Mouse (Mus musculus) stomach, embryonic 14.5 days (tissue): ENCODE results near the gene Basp1. TPM values are rescaled to one million over a fixed set of nuclear protein-coding genes. Genes with fewer than 3 reads are reported as not detected.
A peak's percentile ranks its signal among the peaks of the same experiment; 100 is the strongest.

ENCODE experiments used
- ATAC-seq: fragments of 200-750 bp; cut with Nextera tagmentation; 2 replicates; pipeline ENCODE4 v1.8.0; 2017; ENCODE audit warnings: low read depth, moderate TSS enrichment; ENCODE audit not compliant: insufficient number of reproducible peaks, insufficient read depth, low FRiP score
- H3K27ac ChIP-seq: fragments of 300-500 bp; sonication (generic); 2 replicates; pipeline ENCODE4 v1.5.1; 2014; ENCODE audit warnings: mild to moderate bottlenecking, low read length, moderate library complexity, mixed read lengths
- H3K27me3 ChIP-seq: fragments of 300-500 bp; sonication (generic); 2 replicates; pipeline ENCODE4 v1.6.1; 2014; ENCODE audit warnings: low read length, control low read depth, mixed read lengths; ENCODE audit not compliant: control insufficient read depth, insufficient read depth
- H3K36me3 ChIP-seq: fragments of 300-500 bp; sonication (generic); 2 replicates; pipeline ENCODE4 v1.6.1; 2014; ENCODE audit warnings: mild to moderate bottlenecking, control low read depth, low read length, moderate library complexity, mixed read lengths; ENCODE audit not compliant: control insufficient read depth, insufficient read depth
- H3K4me1 ChIP-seq: fragments of 300-500 bp; sonication (generic); 2 replicates; pipeline ENCODE4 v1.6.1; 2014; ENCODE audit warnings: low read length, control low read depth, mixed read lengths; ENCODE audit not compliant: control insufficient read depth, insufficient read depth
- H3K4me2 ChIP-seq: fragments of 300-500 bp; sonication (generic); replicated peaks from 2 replicates; pipeline ENCODE4 v1.6.1; 2014; ENCODE audit warnings: low read depth, low read length, control low read depth
- H3K4me3 ChIP-seq: fragments of 300-500 bp; sonication (generic); 2 replicates; pipeline ENCODE4 v1.5.1; 2014; ENCODE audit warnings: low read depth, low read length, control low read depth
- H3K9ac ChIP-seq: fragments of 300-500 bp; sonication (generic); replicated peaks from 2 replicates; pipeline ENCODE4 v1.6.1; 2014; ENCODE audit warnings: low read depth, mild to moderate bottlenecking, control low read depth, low read length, moderate library complexity, mixed read lengths
- H3K9me3 ChIP-seq: fragments of 300-500 bp; sonication (generic); 2 replicates; pipeline ENCODE4 v1.6.1; 2016; ENCODE audit warnings: low read depth, low read length, control low read depth; ENCODE audit not compliant: control insufficient read depth
- WGBS: fragments of 180-500 bp; shearing (Covaris S2); extraction: QIAGEN DNeasy Blood & Tissue Kit; methylation state at CpG from one replicate; pipeline ENCODE4 v1.1.7; 2014; 5-methylcytosine and 5-hydroxymethylcytosine counted together
- polyA plus RNA-seq: library from polyadenylated mRNA; unstranded; fragments of >200 nt; fragmentation: Nextera tagmentation; extraction: Ambion mirVana; gene quantifications from 2 replicates; pipeline ENCODE4 v1.2.1, GENCODE M21; 2014

Basp1 gene
- polyA plus RNA-seq, 1 experiment from 2014 or later, result 29.3 TPM

- Histone ChIP-seq H3K27me3 (no peaks in the 10 kb centered on the region), H3K9me3 (no peaks in the 10 kb centered on the region), H3K36me3 (no peaks in the 10 kb centered on the region), H3K27ac (no peak overlapping the region), H3K4me2 (no peak overlapping the region), H3K9ac (no peak overlapping the region), H3K4me1 (0 out of 2 replicates have a peak, but pooled peaks cover 2% of the 10 kb centered on the region), H3K4me3 (no peak overlapping the region)
- ATAC-seq, result no peak
- WGBS, result 76% methylated on average over 6 of the region's 6 CpGs
Measured at GRCm38 (mm10) chr15:25447136-25447535, 33.6 kb upstream of the Basp1 start.

- WGBS, result 32% methylated on average over 8 of the region's 8 CpGs
- H3K4me3 ChIP-seq, result no peak overlapping the region
- H3K27ac ChIP-seq, result no peak overlapping the region
- H3K27me3 ChIP-seq, result no peaks in the 10 kb centered on the region
- H3K9me3 ChIP-seq, result no peaks in the 10 kb centered on the region
- ATAC-seq, result no peak
- H3K4me2 ChIP-seq, result peak overlapping the region; percentile 7
- 0 out of 2 replicates have a peak, but pooled peaks cover 2% of the 10 kb centered on the region for H3K4me1 ChIP-seq
- H3K9ac ChIP-seq, result no peak overlapping the region
- H3K36me3 ChIP-seq, result no peaks in the 10 kb centered on the region
Measured at GRCm38 (mm10) chr15:25446155-25446487, 32.6 kb upstream of the Basp1 start.

DNA sequence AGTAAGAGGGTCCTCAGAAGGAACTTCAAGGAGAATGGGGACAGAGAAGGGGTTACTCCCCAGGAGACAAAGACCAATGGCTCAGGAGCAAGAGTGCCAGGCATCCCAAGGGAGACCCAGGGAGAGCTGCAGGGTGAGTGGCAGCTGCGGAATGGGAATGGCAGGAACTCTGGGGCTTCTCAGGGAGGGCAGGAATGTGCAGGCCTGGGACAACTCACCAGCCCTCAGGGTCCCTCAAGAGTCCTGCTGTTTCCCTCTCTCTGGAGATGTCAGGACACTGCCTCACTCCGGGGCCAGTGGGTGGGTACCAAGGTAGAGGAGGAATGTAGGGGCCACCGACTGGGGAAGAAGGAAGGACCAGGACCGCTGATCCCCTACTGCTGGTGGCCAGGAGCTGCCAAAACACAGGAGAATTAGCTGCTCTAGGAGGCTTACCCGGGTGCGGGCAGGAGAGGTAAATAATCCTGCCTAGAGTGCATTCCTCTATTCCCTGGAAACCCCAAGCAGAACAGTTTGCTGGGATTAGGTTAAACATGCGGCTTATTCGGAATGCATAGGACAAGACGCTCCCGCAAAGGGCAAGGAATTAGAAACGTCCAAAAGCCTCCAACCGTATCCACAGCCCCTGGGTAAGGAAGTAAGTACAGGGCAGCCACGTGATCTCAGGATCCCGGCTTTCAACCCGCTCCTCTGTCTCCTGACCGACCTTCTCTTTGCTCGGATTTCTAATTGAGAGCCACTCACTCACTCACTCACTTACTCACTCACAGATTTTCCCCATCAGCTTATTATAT lies 32.0 kb upstream of the Basp1 start:
- Histone ChIP-seq H3K27ac (no peak overlapping the region), H3K9ac (no peak overlapping the region), H3K36me3 (no peaks in the 10 kb centered on the region), H3K4me3 (no peak overlapping the region), H3K4me2 (peak overlapping the region; percentile 7), H3K4me1 (0 out of 2 replicates have a peak, but pooled peaks cover 2% of the 10 kb centered on the region), H3K27me3 (no peaks in the 10 kb centered on the region), H3K9me3 (no peaks in the 10 kb centered on the region)
- no peak for ATAC-seq
- 5% methylated on average over 17 of the region's 17 CpGs for WGBS

DNA sequence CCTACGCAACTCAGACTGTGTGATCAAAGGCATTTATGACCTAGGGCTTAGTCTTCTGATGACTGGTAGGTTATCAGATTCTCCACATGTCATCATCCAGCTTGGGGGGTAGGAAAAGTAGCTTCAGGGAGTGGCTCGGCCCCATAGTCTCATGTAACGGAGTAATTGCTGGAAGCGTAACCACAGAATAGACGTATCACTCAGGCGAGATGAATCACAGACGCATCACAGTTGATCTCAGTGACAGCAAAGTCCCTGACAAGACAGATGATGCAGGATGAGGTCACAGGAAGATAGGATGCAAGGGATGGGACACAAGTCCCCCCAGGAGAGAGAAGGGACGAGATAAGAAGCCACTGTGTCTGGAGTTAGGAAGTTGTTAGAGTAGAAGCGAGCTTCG lies 30.6 kb upstream of the Basp1 start:
- H3K27ac ChIP-seq, result no peak overlapping the region
- H3K9ac ChIP-seq, result no peak overlapping the region
- H3K4me1 ChIP-seq, result 0 out of 2 replicates have a peak, but pooled peaks cover 2% of the 10 kb centered on the region
- H3K27me3 ChIP-seq, result no peaks in the 10 kb centered on the region
- H3K9me3 ChIP-seq, result no peaks in the 10 kb centered on the region
- no peak overlapping the region for H3K4me2 ChIP-seq
- no peak overlapping the region for H3K4me3 ChIP-seq
- no peaks in the 10 kb centered on the region for H3K36me3 ChIP-seq
- WGBS, result 74% methylated on average over 10 of the region's 10 CpGs
- ATAC-seq, result no peak

GRCm38 (mm10) chr15:25443140-25443790 lies 29.7 kb upstream of the Basp1 start:
- no peak overlapping the region for H3K4me3 ChIP-seq
- H3K27ac ChIP-seq, result no peak overlapping the region
- no peaks in the 10 kb centered on the region for H3K36me3 ChIP-seq
- 85% methylated on average over 8 of the region's 8 CpGs for WGBS
- no peaks in the 10 kb centered on the region for H3K9me3 ChIP-seq
- no peak overlapping the region for H3K4me2 ChIP-seq
- H3K9ac ChIP-seq, result no peak overlapping the region
- no peak for ATAC-seq
- 0 out of 2 replicates have a peak, but pooled peaks cover 2% of the 10 kb centered on the region for H3K4me1 ChIP-seq
- H3K27me3 ChIP-seq, result no peaks in the 10 kb centered on the region

DNA sequence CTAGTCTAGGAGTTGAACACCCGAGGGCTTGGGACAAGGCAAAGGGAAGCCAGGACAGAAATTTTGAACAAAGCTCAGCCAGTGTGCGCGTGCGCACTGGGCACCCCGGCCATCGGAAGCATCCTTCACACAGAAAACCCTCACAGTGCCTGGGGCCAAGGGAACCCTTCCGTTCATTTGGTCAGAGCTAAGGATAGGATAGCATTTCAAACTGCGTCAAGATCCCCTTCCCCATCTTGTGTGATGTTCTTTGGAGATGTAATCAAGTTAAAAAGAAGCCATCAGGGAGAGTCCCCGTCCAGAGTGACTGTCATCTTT lies 28.3 kb upstream of the Basp1 start:
- no peak overlapping the region for H3K4me3 ChIP-seq
- no peak for ATAC-seq
- no peak overlapping the region; the same call in 1 of the 2 replicates for H3K4me2 ChIP-seq
- no peaks in the 10 kb centered on the region for H3K36me3 ChIP-seq
- WGBS, result 80% methylated on average over 9 of the region's 9 CpGs
- no peaks in the 10 kb centered on the region for H3K27me3 ChIP-seq
- no peak overlapping the region for H3K27ac ChIP-seq
- 0 out of 2 replicates have a peak, but pooled peaks cover 2% of the 10 kb centered on the region for H3K4me1 ChIP-seq
- no peaks in the 10 kb centered on the region for H3K9me3 ChIP-seq
- no peak overlapping the region for H3K9ac ChIP-seq

- no peak overlapping the region for H3K27ac ChIP-seq
- peak overlapping the region; percentile 41 for H3K4me2 ChIP-seq
- no peaks in the 10 kb centered on the region for H3K9me3 ChIP-seq
- no peak overlapping the region for H3K9ac ChIP-seq
- no peak for ATAC-seq
- H3K27me3 ChIP-seq, result no peaks in the 10 kb centered on the region
- no peaks in the 10 kb centered on the region for H3K36me3 ChIP-seq
- 18% methylated on average over 24 of the region's 24 CpGs for WGBS
- H3K4me3 ChIP-seq, result peak overlapping the region; percentile 6; the same call in 1 of the 2 replicates
- 0 out of 2 replicates have a peak, but pooled peaks cover 2% of the 10 kb centered on the region for H3K4me1 ChIP-seq
Measured at GRCm38 (mm10) chr15:25440991-25441867, 27.7 kb upstream of the Basp1 start.

DNA sequence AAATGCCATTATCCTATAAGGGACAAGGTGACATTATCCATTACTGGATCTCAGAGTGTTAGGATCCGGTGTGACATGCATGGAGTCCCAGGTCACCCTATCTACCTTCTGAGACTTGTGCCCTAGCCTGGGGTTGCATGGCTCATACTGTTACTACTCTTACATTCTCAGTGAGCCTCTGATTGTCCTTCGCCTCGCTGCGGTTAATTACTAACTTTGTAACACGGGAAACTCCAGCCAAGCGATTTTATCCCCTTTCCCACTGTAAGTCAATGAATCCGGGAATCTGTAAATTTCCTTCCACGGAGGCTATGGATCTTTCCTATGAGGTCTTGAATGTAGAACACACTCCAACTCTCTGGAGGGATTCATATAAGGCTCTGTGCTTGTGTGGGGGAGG lies 26.8 kb upstream of the Basp1 start:
- no peak overlapping the region for H3K4me2 ChIP-seq
- H3K4me3 ChIP-seq, result no peak overlapping the region
- ATAC-seq, result no peak
- H3K9me3 ChIP-seq, result no peaks in the 10 kb centered on the region
- no peak overlapping the region for H3K9ac ChIP-seq
- no peak overlapping the region for H3K27ac ChIP-seq
- WGBS, result 79% methylated on average over 8 of the region's 8 CpGs
- H3K36me3 ChIP-seq, result no peaks in the 10 kb centered on the region
- no peaks in the 10 kb centered on the region for H3K4me1 ChIP-seq
- no peaks in the 10 kb centered on the region for H3K27me3 ChIP-seq
